Mouse (Mus musculus): Measurements from ENCODE around the gene Lgsn. TPM values are rescaled to one million over a fixed set of nuclear protein-coding genes. Genes with fewer than 3 reads are reported as not detected.

Lgsn gene
- total RNA-seq (2021), result not detected

DNA sequence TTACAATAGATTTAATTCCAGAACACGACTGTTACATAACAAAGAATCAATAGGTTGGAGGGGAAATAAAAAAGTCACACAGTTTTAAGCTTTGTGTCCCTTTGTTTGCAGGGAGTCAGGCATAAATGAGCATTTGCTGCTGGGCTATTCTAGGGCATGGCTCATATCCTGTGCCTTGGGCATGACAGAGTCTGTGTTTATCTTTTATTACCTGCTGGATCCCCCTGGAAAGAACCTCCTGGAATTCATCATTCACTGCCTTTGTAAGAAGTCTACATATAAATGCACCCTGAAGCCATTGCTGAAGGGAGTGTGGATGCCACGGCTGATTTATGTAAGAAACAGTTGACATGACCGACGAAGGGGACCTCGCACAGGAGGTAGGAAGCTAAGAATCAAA is at the start of gene Lgsn:
TSS of gene Lgsn (plus strand) at position 301 of the 400 bp plus-strand sequence.
- intact Hi-C loops (cut with DNase I), result no loop called here
- DNase-seq, result no peak

DNA sequence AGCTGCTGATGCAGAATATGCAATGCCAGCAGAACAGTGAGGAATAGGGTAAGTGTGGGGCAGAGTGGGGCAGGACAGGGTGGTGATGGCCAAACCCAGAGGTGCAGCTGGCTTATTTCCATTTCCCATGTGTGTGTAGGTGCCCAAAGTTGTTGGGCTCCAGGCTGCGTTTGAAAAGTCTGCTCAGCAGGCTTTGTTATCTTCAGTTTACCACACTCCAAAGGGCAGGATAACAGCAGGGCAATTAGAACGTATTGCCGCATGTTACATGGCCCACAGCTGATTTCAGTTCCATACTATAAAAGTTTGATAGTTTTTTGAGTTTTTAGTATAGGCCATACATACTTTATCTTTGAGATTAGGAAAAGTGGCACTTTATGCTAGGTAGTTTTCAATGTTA is 37.8 kb upstream of the Lgsn start:
- intact Hi-C loops (cut with DNase I), result no loop called here
- DNase-seq, result no peak

DNA sequence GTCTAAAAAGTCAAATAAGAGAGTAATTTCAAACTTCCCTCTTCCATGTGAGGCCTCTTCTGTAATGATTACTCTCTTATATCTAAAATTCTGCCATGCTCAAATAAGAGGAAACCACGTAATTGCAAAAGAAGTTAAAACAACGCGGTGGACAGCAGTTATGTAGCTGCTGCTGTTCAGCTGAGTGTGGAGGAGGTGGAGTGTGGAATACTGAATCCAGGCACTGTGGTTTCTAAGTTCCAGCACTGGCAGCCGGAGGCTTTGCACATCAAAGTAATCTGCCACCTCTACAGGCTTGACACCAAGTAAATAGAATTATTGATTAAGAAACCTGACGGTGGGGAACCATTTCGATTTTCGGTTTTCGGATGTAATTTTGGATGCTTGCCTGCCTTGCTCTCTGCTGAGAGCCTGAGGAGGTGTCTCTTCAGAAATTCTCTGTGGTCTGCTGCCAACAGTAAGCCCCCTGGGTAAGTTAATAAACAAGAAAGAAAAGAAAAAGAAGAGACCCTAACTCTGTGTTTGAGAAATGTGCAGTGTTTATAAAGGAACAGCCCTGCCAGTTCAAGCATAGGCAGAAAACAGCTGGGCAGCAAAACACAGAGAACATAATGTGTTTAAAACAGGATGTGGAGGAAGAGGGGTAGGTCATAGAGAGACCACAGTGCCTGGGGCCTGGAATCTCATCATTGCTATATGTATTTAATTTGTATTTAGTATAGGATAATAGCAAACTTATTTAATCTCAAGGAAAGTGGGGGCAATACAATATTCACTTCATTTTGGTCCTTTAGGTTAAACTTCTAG is 33.7 kb upstream of the Lgsn start:
- no peak for DNase-seq

DNA sequence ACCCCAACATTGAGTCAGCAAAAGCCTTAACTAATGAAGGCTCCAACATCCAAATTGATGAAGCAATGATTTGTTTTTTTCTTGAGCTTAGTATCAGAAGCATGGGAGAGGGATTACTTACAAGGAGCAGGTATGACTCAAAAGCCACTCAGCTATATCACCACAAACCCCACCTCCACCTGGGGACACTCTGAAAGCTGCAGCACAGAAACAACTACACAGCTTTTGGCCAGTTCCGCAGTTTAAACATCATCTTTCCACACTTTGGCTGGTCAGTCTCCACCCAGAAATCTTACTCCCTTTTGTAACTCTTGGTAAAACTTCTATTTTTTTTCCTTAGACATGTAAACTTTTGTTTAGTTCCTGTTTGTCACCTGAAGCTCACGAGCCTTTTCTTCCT is 32.6 kb upstream of the Lgsn start:
- DNase-seq, result no peak
- intact Hi-C loops (cut with DNase I), result no loop called here

More for the DNA sequence above, 33.7 kb upstream of the Lgsn start:
- intact Hi-C loops (cut with DNase I), result no loop called here

DNA sequence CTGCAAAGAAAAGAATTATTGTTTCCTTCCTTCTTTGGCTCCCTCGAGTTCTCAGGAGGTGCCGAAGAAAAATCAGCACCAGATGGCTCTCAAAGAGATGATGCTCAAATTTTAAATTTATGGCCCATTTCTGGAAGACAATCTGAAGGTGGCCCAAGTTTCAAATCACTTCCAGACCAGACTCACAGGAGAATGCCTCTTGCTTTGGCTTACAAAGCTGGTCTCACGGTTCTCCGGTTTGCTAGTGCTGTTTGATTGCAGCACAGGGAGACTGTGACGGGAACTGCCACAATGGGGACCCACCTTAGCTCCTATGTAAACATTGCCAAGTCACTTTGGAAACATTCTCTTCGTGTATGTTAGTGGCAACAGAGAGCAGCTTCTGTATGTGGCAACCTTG is 26.5 kb upstream of the Lgsn start:
- intact Hi-C loops (cut with DNase I), result no loop called here
- no peak for DNase-seq

DNA sequence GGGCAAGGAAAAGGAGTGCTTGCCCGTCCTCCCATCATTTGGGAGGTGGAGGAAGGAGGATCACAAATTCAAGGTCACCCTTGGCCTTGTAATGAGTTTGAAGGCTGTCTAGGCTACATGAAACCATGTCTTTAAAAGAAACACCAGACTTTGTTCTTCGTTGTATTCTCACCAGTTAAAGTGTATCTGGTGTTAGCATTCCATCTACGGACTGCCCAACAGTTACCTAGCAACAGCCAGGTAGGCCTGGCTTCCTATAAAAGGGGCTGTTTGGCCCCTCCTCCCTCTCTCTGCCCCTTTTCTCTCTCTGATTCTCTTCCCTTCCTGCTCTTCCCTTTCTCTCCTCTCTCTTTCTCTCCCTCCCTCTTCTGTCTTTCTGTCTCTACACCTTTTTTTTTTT is 25.7 kb upstream of the Lgsn start:
- DNase-seq, result no peak
- intact Hi-C loops (cut with DNase I), result no loop called here

DNA sequence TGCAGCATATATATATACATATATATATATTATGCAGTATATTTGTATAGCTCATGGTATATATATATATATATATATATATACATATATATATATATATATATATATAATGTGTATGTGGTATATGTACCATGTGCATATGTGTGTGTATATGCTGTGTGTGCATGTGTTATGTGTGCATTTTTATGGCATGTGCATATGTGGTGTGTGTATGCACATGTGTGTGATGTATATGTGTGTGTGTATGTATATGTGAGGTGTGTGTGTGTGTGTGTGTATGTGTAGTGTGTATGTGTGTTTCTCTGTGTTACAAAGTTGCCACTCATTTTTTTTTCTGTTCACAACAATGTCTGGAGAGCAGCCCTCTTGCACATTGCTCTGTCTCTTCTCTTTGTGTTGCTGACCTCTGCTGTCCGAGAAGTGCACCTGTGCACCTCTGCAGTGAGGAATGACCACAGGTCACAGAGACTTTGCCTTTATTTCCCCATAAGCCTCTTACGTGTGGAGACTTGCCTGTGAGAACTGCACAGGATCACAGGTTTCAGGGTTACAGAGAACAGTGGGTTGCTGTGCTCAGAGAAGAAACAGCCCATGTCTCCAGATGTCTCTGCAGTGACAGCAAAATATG is 23.3 kb upstream of the Lgsn start:
- no peak for DNase-seq
- intact Hi-C loops (cut with DNase I), result no loop called here

DNA sequence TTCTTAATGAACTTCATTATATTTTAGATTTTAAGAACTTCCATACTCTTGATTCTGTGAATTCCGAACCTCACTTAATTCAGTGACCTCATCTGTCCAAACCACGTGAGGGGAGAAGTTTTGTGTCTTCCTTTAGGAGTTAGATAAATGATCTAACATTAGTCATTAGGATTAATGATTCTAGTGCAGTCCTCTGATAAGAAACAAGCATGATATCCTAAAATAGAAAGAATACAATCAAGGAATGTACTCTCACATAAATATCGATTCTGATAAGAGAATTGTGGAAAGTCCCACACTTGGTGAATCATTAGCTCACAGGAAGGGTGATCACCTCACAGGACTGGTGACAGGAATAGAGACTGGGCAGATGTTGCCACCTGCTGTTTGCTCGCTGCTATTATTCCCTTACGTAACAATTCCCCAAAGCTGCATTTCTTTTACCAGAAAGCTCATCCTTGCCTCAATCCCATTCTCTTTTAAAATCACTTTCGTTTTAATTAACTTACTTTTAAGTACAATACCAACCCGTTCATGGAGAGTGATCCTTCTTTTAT is 22.3 kb upstream of the Lgsn start:
- intact Hi-C loops (cut with DNase I), result no loop called here

DNA sequence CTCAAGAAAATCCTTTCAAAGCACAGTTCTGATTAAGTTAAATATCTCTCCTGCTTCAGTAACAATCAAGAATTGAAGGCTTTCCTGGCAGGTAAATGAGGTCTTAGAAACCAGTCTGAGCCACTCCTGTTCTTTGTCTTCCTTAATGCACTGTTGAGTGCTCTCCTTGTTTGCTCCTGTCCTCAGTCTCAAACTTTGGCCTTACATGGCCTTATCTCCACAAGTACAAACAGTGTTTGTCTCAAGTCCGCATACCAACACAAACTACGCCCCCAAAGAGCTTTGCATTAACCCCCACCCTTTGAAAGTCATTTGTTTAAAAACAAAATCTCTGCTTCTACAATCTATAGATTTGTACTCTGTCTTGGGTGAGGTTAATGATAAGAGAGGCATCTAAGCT is 20.0 kb upstream of the Lgsn start:
- DNase-seq, result no peak
- intact Hi-C loops (cut with DNase I), result loop anchor here (5.0 kb wide), 1 partner anchor 379 kb away; no protein-coding TSS in a partner anchor

More for the DNA sequence above, 22.3 kb upstream of the Lgsn start:
- peak; percentile 41 for DNase-seq

DNA sequence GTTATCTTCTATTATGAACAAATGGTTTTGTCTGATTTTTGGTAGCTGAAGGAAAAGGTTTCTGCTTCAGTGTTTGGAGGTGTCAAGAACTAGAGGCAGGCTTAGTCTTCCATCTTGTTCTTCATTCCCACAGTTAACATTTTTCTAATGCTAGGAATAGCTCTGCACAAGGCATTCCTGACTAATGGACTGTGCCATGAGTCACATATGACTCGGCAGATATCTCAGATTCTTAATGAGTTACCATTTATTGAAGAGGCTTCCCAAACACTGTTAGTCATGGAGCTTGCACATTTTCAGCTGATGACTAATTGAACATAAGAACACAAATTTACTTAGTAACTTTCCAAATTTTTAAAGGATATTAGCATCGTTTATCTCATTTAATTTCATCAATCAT is 19.3 kb upstream of the Lgsn start:
- intact Hi-C loops (cut with DNase I), result loop anchor here (5.0 kb wide), 1 partner anchor 380 kb away; no protein-coding TSS in a partner anchor
- DNase-seq, result no peak

DNA sequence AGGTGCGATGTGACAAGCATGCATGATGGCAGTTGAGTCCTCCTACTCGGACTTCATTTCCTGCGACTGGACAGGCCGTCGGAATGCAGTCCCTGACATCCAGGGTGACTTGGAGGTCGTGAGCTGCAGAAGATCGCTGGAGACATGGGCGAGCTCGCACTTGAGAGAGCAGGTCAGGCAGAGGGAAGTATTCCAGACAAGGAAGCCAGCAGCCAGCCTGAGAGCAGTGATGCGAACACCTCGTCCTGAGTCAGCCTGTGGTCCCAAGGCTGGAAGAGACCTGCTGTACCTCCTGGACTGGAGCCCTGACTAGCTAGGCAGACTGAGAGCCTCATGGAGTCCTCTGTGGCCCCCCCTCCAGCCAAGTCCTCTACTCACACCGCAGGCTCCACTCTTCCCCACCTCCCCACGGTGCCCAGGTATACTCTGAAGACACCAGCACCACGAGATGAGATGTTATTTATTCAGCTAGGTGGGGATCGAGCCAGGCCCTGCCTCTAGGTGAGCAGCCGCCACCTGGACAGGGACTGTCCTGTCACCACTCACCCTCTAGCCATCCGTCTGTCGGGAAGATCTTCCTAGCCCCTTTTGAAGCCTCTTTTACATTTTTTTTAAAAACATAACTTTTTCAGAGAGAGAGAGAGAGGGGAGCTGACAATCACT is 11.5 kb upstream of the Lgsn start:
- intact Hi-C loops (cut with DNase I), result no loop called here
- no peak for DNase-seq

DNA sequence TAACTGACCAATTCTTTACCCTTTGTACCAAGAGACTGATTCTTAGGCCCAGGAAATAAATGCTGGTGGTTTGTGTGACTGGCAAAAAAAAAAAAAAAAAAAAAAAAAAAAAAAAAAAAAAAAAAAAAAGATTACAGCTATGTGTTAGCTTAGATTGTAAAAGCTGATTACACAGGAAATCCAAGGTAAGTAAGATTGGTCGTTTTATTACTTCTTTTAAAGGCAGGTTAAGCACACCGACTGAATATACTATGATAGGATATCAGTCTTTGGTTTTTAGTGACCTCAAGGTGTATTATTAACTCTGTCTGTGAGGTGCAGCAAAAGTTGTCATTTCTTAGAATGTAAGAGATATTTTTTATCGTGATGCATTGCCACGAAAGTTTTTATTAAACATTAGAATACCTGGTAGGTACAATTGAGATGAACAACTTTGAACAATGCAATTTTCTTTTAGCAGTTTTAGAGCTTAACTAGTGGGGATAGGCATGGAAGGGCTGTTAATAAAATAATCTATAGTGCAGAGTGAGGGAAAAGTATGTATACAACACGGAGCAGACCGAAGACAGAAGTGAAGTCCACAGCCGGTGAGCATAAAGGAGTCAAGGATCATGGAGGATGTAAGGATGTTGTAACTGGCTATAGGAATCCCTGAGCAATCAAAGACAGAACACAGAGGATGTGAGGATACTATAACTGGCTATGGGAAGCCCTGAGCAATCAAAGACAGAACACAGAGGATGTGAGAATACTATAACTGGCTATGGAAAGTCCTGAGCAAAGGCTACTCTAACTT is 10.7 kb upstream of the Lgsn start:
- intact Hi-C loops (cut with DNase I), result no loop called here
- no peak for DNase-seq

DNA sequence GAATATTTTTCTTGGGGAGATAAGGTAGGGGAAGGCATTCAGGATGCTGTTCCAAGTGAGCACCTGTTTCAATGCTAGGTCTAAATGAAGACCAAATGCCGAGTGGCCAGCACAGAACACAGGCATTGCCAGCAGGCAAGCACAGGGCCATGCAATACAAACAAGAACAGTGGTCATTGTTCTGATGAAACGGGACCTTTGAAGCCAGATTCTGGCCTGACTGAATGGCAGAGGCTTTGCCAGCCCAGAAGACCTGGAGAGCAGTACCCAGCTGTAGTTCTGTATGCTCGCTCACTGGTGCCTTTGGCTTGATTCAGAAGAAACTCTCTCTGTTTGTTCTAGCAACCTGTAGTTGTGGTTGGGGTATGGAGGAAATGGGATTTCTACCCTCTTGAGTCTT is 800 bp upstream of the Lgsn start:
- no peak for DNase-seq
- intact Hi-C loops (cut with DNase I), result no loop called here

DNA sequence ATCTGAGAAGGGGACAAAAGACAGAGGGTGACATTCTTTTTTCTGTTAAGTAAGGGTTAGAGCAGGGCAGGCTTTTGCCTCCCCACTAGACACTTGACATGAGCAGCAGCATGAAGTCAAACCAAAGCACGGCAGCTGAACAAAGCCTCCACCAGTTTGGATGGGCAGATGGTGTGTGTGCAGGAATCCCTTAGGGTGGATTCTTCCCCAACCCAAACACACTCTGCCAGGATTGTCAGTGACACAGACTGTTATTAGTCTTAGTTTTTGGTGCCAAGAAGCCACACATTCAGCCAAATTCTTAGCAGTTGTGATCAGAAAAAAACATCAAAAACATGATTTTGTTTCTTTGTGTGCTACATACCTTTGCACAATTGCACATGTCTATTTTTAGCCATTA is 2.1 kb downstream of the Lgsn start:
- intact Hi-C loops (cut with DNase I), result no loop called here
- DNase-seq, result peak; percentile 49

DNA sequence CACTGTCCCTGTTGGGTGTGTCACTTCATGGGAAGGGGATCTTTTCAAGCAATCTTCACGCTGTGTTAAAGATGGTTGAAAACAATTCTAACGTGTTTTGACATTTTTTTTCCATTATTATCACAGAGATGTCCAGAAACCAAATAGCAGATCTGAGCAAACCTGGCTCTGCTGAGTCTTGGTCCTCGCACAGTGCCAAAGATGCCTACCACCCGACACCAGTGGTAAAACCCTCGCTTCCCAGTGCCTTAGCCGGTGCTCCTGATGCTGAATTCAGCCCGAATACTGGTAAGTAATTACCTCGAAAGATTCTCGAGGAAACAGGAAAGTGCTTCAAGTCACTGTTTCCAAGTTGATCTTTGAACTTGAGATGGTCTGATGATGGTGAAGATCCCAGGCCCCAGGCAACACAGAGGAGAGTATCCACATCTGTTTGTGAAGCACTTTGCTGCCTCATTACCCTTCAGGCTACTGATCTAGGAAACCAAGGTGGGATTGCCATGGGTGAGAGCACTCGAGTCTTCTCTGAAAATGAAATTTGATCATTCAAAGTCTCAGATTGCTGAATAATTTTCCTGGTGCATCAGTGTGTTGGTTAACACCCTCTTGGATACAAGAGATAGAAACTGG is 14.2 kb downstream of the Lgsn start:
- intact Hi-C loops (cut with DNase I), result no loop called here
- DNase-seq, result no peak

DNA sequence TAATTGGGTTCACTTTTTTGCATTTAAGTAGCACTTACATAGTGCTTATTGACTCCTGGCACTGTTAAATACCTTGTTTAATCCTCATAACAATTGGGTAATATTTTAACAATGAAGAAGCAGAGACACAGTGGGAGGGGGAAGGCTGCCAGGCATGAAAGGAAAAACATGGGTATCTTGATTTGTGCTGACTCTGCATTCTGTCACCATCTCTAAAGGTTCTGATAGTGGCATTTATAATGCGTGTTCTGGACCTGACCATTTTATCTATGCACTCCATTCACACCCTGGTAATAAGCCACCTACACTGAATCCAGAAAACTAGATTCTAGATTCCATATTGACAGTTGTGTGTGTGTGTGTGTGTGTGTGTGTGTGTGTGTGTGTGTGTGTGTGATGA is 19.4 kb downstream of the Lgsn start:
- intact Hi-C loops (cut with DNase I), result no loop called here
- DNase-seq, result no peak

DNA sequence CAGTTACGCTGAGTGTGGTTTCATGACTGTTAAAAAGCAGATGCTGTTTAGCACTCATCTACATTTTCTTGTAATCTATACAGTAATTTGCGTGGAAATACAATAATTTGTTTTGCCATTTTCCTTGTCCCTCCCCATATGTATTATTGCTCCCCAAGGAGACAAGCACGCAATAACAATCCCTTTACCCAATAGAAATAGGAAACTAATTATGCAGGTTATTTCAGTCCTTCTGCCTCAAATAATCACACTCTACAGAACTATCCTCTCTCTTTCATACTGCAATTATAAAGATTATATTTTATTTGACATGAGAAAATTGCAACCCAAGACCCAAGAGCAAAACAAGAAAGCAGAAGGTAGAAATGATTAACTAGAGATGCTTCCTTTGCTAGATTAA is 20.8 kb downstream of the Lgsn start:
- no peak for DNase-seq
- intact Hi-C loops (cut with DNase I), result no loop called here

DNA sequence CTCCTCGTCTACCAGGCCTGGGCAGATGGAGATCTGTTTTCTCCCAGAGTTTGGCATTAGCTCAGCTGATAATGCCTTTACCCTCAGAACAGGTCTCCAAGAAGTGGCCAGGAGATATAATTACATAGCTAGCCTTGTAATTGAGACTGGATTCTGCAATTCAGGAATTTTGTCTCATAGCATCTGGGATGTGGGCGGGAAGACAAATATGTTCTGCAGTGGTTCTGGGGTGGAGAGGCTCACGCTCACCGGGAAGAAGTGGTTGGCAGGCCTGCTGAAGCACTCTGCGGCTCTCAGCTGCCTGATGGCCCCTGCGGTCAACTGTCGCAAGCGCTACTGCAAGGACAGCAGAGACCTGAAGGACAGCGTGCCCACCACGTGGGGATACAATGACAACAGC is 27.6 kb downstream of the Lgsn start:
- DNase-seq, result no peak
- intact Hi-C loops (cut with DNase I), result no loop called here

DNA sequence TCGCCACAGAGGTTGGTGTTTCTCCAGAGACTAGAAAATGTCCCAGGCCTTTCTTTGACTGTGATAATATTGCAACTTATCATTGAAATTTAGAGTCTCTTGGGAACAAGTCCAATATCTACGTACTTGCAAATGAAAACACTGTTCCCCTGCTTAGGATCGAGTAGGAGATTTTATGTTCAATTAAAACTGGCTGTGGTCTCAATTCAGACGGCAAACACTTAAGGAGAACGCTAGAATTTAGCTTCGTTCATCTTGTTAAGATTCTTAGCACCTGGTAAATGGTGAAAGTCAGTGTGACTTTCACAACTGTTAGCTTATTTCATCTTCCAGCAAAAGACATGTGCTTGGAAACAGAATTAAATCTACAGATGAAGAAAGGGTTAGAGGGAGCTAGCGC is 29.1 kb downstream of the Lgsn start:
- DNase-seq, result no peak
- intact Hi-C loops (cut with DNase I), result no loop called here

DNA sequence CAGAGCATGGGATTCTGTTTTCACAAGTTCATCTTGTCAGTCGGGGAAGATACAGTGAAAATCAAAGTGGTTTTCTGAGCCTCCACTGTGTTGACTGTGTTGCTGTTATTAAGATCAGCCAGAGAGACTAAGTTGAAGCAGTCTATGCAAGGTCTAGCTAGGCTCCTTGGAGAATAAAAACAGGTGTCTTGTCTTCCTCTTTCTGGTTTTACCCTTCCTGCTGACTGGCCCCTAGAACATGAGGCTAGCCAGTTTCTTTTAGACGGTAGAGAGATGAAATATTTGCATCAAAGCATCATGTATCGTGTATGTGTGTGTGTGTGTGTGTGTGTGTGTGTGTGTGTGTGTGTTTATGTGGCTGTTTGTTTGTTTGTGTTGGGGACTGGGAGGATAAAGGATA is 29.6 kb downstream of the Lgsn start:
- intact Hi-C loops (cut with DNase I), result no loop called here
- DNase-seq, result no peak

Data from left cerebral cortex, postnatal 4 days (tissue).